Mouse (Mus musculus) cerebellum, adult 2 months (tissue): Measurements from ENCODE around the gene Gnai3.

ENCODE experiments used
- CTCF ChIP-seq: fragments of 200-500 bp; IDR thresholded peaks from 2 replicates; pipeline ENCODE4 v1.5.1; 2011; ENCODE audit warnings: low read depth, mild to moderate bottlenecking, control low read depth, low read length, moderate library complexity, borderline replicate concordance; ENCODE audit not compliant: insufficient read depth
- POLR2A ChIP-seq: fragments of 200-500 bp; IDR thresholded peaks from 2 replicates; pipeline ENCODE4 v1.6.1; 2011; ENCODE audit warnings: low read length, control low read depth, borderline replicate concordance; ENCODE audit not compliant: insufficient read depth

GRCm38 (mm10) chr3:108188716-108189490 lies 43.0 kb upstream of the Gnai3 start:
- TF ChIP-seq CTCF: no peak
- no peak for TF ChIP-seq POLR2A
